Mouse (Mus musculus): Measurements from ENCODE around the gene Krt35. TPM values are rescaled to one million over a fixed set of nuclear protein-coding genes. Genes with fewer than 3 reads are reported as not detected.

Gene Krt35
- total RNA-seq, 2 experiments from 2014 or later: not detected

DNA sequence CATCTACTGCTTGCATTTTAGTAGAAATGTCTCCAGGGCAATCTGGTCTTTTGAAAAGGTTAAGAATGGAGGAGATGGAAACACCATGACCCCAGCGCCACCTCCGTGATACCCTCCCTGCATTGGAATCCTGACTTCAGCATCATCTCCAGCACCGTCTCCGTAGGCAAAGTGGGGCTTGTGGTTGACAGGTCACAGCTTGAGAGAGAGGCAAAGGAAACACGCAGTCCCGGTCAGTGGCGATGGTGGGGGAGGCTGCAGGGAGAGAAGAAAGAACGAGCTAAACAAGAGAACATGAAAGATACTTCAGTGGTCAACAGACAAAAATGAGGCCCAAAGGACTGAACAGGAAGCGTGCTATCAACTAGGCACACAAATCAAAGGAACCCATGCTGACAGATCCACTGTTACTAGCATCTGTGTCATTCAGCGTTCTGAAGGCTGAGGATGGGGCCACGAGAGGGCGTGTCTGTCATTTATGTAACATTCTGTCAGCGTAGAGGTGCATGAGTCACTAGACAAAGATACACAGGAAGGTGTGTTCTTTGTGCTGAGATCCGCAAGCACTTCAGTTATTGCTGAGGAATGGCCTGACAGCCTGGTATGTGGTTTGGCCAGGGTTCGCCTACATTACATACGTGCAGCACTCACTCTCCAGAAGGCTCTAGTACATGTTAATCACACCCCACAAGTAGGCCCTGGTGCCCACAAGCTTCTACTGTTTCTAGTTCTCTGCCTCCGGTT lies 28.6 kb downstream of the Krt35 start:
- intact Hi-C loops (cut with DNase I): no loop called here

DNA sequence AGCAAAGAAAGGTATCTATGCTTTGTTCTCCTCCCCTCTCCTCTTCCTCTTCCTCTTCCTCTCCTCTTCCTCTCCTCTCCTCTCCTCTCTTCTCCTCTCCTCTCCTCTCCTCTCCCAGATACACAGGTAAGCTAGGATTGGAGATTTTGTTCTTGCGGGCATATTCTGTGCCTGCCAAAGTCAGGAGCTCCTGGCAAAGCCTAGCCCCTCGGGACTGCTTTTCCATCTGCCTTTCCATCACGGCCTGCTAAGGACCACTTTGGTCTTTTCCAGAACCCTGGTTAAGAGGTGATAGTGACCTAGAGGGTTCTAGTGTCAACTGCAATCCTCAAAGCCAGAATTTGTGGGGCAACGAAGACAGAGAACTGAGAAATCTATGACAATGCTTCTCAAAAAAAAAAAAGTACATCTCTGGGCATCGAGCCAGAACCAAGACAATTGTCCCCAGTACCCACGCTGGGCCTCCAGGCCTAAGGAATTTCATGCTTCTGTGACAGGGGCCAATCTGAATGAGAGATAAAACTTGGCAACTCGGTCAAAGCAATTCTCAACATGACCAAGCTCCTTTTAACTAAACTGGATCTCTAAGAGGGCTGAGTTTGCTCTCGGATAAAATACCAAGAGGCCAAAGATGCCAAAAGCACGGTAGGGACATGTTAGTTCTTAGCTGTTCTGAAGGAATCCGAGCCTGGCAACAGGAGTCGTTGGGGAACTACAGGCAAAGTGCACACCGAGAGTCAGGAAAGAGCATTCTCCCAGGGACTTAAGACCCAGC lies 29.6 kb downstream of the Krt35 start:
- intact Hi-C loops (cut with DNase I): no loop called here
- DNase-seq: no peak

More for the DNA sequence above, 28.6 kb downstream of the Krt35 start:
- DNase-seq: no peak

DNA sequence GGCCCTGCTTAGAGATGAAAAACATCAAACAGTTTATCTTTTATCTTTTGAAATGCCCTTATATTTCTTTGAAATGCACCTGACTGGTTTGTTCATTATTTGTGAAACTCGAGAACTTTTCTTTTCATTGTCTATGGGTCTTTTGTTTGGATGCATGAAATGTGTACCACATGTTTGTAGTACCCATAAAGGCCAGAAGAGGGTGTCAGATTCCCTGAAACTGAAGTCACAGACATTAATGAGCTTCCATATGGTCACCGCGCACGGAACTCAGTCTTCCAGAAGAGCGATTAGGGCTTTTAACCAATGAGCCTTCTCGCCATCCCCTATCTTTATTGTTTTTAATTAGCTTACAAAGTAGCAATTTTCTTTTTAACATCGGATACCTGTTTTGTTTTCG lies 37.2 kb downstream of the Krt35 start:
- no peak for DNase-seq
- intact Hi-C loops (cut with DNase I): no loop called here

DNA sequence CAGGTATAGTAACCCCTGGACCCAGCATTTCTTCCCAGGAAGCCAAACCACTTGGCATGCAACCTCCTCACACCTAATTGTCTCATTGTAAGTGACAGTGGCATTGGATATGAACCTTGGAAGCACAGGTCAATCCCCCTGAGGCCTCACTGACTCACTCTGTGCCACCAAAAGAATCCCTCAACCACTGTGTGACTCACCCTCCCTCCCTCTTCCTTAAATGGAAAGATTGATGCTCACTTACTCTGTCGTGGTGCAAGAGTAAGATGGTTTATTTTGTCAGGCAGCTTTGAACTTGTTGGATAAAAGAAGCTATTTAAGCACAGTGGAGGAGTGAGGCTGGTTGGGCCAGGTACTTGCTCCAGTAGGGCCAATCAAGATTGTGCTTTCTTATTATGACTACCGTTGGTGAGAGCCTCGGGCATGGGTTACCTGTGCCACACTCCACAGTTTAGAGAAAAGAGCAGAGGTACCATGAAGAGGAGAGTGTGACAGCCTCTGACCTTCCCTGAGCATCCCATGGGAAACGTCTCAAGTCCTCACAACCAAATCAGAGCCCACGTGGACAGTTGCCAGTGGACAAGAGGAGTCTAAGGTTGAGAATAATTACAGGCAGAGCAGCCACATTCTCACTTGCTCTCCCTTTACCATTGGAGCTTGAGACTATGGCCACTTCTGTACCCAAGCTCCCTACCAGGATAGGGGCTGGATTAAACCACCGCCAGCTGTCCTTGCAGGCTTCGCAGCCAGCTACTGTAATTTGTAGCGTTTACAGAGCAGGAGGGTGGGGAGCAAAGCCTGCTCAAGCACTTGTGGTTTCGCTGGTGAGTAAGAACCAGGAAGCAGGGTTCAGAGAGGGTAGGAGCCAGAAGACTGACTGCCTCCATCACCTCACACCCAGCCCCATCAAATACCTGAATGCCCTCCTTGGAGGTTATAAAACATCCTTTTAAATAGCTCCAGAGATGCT lies 40.1 kb downstream of the Krt35 start:
- no peak for DNase-seq
- intact Hi-C loops (cut with DNase I): no loop called here

DNA sequence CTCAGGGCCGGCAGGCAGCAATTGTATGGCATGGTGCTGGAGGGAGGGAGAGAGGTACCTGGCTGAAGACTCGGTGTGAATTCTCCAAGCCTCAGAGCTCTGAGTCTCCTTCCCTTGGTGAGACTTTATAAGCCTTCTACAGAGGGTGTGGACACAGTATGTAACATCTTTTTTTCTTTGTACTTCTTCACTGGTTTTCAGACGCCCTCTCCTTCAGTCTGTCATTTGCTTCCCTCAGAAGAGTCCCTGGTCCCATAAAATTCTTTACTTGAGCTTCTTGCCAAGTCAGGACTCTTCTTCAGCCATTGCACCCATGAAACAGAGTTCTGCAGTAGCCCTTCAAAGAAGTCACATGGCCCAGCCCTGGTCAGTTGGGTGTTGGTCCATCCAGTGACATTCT lies 45.6 kb downstream of the Krt35 start, which contains the start of gene Krt31:
Gene Krt31, minus strand, starts transcription at position 101 of the 400 bp plus-strand sequence.
- intact Hi-C loops (cut with DNase I): no loop called here
- no peak for DNase-seq

DNA sequence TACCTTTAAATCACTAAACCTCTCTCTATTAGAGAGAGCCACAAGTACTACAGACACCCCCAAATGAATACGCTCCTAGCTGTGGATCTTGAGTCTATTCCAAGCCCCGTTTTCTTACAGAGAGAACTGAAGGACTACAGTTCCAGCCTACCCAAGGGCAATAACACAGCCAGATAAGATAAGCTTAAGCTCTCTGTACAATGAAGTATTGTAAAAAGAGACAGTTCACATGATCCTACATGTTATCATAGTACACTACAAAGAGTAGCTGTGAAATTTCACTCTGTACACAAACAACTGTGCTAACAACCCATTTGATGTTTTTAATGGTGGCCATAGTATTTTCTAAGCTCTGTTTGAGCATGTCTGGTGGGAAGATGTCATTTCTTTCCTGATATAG lies 48.8 kb downstream of the Krt35 start:
- no peak for DNase-seq
- intact Hi-C loops (cut with DNase I): no loop called here

DNA sequence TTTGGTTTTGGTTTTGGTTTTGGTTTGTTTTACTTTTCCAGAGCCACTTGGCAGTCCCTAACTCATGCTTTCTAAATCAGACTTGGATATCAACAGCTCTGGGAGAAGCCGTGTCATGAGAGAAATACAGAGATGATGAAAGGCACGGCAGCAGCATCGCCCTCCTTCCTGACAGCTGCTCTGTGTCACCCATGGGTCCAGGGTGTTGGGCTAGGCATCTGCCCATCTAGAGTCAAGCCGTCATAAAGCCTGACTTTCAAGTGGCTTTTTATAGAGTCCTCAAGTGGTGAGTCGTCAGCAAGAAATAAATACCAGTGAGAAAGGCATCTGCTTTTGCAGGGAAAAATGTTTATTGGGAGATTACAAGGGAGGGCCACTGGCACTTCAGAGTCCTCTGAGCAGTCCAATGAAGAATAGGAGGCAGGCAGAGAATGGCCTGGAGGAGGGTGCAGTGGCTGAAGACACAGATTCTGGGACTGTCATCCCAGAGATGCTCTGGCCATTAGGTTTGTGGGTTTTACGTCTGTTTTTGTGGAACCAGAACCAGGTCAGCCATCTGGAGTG lies 49.7 kb downstream of the Krt35 start:
- intact Hi-C loops (cut with DNase I): no loop called here
- DNase-seq: no peak

Other genes with a start within 250 kb of the Krt35 start
- gene Krtap4-16, start 244.6 kb downstream of the Krt35 start, total RNA-seq (2021): not detected
- not detected for gene Gm11568, start 238.3 kb downstream of the Krt35 start, total RNA-seq (2021)
- gene Gm11559, start 231.8 kb downstream of the Krt35 start, total RNA-seq (2021): not detected
- gene Krtap9-1, start 222.9 kb downstream of the Krt35 start, total RNA-seq (2021): not detected
- not detected for gene Gm11567, start 217.1 kb downstream of the Krt35 start, total RNA-seq (2021)
- gene Krtap31-1, start 188.3 kb downstream of the Krt35 start, total RNA-seq (2021): not detected
- gene Gm11565, start 181.5 kb downstream of the Krt35 start, total RNA-seq (2021): not detected
- not detected for gene Krtap31-2, start 159.9 kb downstream of the Krt35 start, total RNA-seq (2021)
- not detected for gene Krtap9-5, start 147.8 kb downstream of the Krt35 start, total RNA-seq (2021)
- gene Krtap29-1, start 117.2 kb downstream of the Krt35 start, total RNA-seq (2021): not detected
- not detected for gene Krtap16-1, start 109.6 kb downstream of the Krt35 start, total RNA-seq (2021)
- not detected for gene Krtap17-1, start 102.2 kb downstream of the Krt35 start, total RNA-seq (2021)
- gene Krt33a, start 80.0 kb downstream of the Krt35 start, total RNA-seq (2021): not detected
- not detected for gene Krt33b, start 66.4 kb downstream of the Krt35 start, total RNA-seq (2021)
- gene Krt34, start 54.7 kb downstream of the Krt35 start, total RNA-seq (2021): not detected
- gene Krt31, start 45.7 kb downstream of the Krt35 start, total RNA-seq (2021): not detected
- gene Krt32, start 8.0 kb downstream of the Krt35 start, total RNA-seq (2021): not detected
- not detected for gene Krt36, start 9.4 kb upstream of the Krt35 start, total RNA-seq (2021)
- gene Krt13, start 25.3 kb upstream of the Krt35 start, total RNA-seq (2021): not detected
- gene Krt15, start 39.7 kb upstream of the Krt35 start, total RNA-seq (2021): not detected
- gene Krt19, start 52.4 kb upstream of the Krt35 start, total RNA-seq (2021): under 1 TPM; 0.41 to 0.57 TPM
- not detected for gene Krt9, start 97.0 kb upstream of the Krt35 start, total RNA-seq (2021)
- gene Krt14, start 111.3 kb upstream of the Krt35 start, total RNA-seq (2021): not detected
- not detected for gene Krt16, start 152.7 kb upstream of the Krt35 start, total RNA-seq (2021)
- under 1 TPM in 1 of 2 experiments, not detected in 1; 0.82 TPM for gene Krt17, start 164.8 kb upstream of the Krt35 start, total RNA-seq (2021)
- not detected for gene Krt42, start 173.6 kb upstream of the Krt35 start, total RNA-seq (2021)
- 1,000 to 10,000 TPM in 1 of 2 experiments, 100 to 1,000 TPM in 1; 947 to 1,138 TPM for gene Eif1, start 223.6 kb upstream of the Krt35 start, total RNA-seq (2021)
- gene Gast, start 238.2 kb upstream of the Krt35 start, total RNA-seq (2021): not detected